Mouse (Mus musculus) effector memory CD4-positive, alpha-beta T cell, adult 7 months (primary cell): ENCODE data around the gene Gm20815. TPM values are rescaled to one million over a fixed set of nuclear protein-coding genes. Genes with fewer than 3 reads are reported as not detected.

Source experiments
- polyA plus RNA-seq: library from polyadenylated mRNA; unstranded; fragments of 100-300 nt; shearing (Covaris generic); gene quantifications from one replicate; pipeline ENCODE4 v1.2.1, GENCODE M21; 2017

Gene Gm20815
- not detected for polyA plus RNA-seq

DNA sequence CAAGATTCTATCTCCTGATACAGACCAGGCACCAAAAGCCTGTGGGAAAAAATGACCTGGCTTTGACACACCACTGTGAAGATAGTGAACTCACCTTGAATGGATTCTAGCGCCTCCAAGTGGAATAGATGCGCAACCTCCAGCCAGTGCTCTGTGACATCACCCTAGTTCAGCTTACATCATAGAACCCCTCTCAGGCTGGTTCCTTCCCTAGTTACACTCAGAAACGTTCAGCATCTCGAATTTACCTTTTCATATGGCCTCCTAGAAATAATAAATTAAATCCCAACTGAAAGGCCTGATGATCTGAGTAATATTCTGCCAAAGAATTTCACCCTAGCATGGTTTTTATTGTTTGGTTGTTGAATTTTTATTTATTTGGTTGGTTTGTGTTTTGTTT lies at the start of gene Gm20815:
Gene Gm20815, minus strand, starts transcription at position 101 of the 400 bp plus-strand sequence.

